Mouse (Mus musculus): ENCODE measurements around the gene Eva1b. TPM values are rescaled to one million over a fixed set of nuclear protein-coding genes. Genes with fewer than 3 reads are reported as not detected.

The Eva1b gene
- 151 TPM in 2 replicates for polyA plus RNA-seq (2015; fragmentation: Nextera tagmentation; extraction: Ambion mirVana)

DNA sequence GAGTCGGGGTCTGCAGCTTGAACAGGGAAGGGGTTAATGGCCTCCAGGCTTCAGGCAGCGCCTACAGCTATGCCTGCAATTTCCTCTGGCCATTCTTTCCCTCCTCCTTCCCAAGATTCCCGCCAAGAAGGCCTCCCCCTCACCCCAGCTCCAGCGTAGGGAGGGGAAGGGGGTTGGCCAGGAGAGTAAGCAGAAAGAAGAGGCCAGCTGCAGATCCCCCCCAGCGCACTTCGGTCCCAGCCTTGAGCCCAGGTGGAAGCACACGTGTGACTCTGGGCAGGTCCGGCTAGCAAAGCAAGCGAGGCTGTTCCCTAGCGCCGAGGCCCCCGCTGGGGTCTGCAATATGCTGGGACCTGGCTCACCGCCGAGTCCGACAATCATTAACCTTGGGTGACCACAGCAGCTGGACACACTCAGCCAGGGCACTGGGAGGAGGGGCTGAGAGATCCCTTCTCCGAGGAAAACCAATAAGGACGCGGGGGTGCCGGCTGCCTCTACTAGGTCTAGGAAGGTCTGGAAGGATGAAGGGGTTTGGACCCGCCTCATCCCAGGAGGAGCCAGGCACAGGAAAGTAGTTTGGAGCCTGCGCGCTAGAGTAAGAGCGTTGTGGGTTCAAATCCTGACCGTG lies at the start of gene Eva1b:
Gene Eva1b (plus strand): TSS at position 212 of the 628 bp plus-strand sequence.
- TF ChIP-seq EP300 (IDR thresholded peaks at IDR 0.05) (no peak), CTCF (IDR thresholded peaks at IDR 0.05) (no peak)
- peaks cover 22% of the 10 kb centered on the region; the same call in 1 of the 2 replicates for H3K4me1 ChIP-seq (ENCODE audit: insufficient read depth, low read depth, low read length)

DNA sequence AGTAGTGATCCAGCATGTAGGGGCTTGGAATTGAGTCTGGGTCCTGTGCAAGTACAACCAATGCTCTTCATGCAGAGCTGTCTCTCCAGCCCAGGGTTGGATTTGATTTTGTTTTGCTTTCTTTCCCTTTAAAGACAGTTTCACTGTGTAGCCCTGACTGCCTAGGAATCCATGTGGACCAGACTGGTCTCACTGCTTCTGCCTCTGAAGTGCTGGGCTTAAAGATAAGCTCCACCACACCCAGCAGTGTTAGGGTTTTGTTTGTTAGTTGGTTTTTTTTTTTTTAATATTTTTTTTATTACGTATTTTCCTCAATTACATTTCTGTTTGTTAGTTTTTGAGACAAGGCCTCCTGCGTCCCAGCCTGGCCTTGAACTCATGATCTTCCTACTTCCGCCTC lies 48.2 kb upstream of the Eva1b start:
- no peaks in the 10 kb centered on the region for H3K36me3 ChIP-seq (ENCODE audit: insufficient read depth, low read length)
- TF ChIP-seq CTCF (IDR thresholded peaks at IDR 0.05), result no peak
- no peak for TF ChIP-seq EP300 (IDR thresholded peaks at IDR 0.05)
- H3K27me3 ChIP-seq (replicated peaks; ENCODE audit: insufficient read depth, low read length), result no peaks in the 10 kb centered on the region
- H3K9me3 ChIP-seq (ENCODE audit: low read length), result no peaks in the 10 kb centered on the region
- peaks cover 22% of the 10 kb centered on the region for H3K4me1 ChIP-seq (ENCODE audit: insufficient read depth, low read depth, low read length)
- H3K4me3 ChIP-seq (ENCODE audit: low read depth, low read length), result no peak overlapping the region
- DNase-seq (ENCODE audit: low spot score) (no peak), ATAC-seq (no peak)
- H3K27ac ChIP-seq (ENCODE audit: low read length), result peak overlapping the region; percentile 74
- 79% methylated on average over 3 of the region's 3 CpGs for WGBS
- H3K9ac ChIP-seq (replicated peaks; ENCODE audit: low read depth), result no peak overlapping the region
- no peak overlapping the region for H3K4me2 ChIP-seq (replicated peaks; ENCODE audit: low read depth, low read length)

More for the DNA sequence above, at the start of gene Eva1b:
- peak; percentile 94 for DNase-seq (ENCODE audit: low spot score)
- 6% methylated on average over 23 of the region's 24 CpGs for WGBS
- ATAC-seq, result peak; percentile 79
- H3K9me3 ChIP-seq (ENCODE audit: low read length), result no peaks in the 10 kb centered on the region
- H3K4me3 ChIP-seq (ENCODE audit: low read depth, low read length), result peak within 1 kb of the TSS; percentile 57
- no peaks in the 10 kb centered on the region for H3K27me3 ChIP-seq (replicated peaks; ENCODE audit: insufficient read depth, low read length)
- H3K27ac ChIP-seq (ENCODE audit: low read length), result peak within 1 kb of the TSS; percentile 93
- H3K9ac ChIP-seq (replicated peaks; ENCODE audit: low read depth), result peak within 1 kb of the TSS; percentile 67
- 0 out of 2 replicates have a peak, but pooled peaks cover 3% of the 10 kb centered on the region for H3K36me3 ChIP-seq (ENCODE audit: insufficient read depth, low read length)
- H3K4me2 ChIP-seq (replicated peaks; ENCODE audit: low read depth, low read length), result peak within 1 kb of the TSS; percentile 78

DNA sequence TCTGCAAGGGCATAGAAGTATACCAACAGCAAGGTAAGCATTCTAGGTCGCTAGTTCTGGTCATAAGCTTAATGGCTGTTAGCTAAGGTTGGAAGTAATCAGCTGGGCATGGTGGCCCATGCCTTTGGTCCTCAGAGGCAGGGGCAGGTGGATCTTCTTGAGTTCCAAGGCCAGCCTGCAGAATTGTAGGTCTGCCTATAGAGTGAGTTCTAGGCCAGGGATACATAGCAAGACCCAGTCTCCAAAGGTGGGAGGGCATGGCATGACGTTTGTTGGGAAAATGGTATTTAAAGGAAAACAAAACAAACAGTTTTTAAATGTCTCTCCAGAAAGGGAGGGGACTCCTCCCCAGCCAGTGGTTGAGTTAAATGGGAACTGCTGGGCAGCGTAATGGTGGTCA lies 46.8 kb upstream of the Eva1b start:
- no peaks in the 10 kb centered on the region for H3K9me3 ChIP-seq (ENCODE audit: low read length)
- no peak for ATAC-seq
- TF ChIP-seq EP300 (IDR thresholded peaks at IDR 0.05) (no peak), CTCF (IDR thresholded peaks at IDR 0.05) (no peak)
- H3K27me3 ChIP-seq (replicated peaks; ENCODE audit: insufficient read depth, low read length), result no peaks in the 10 kb centered on the region
- H3K27ac ChIP-seq (ENCODE audit: low read length), result no peak overlapping the region
- WGBS, result 78% methylated on average over 3 of the region's 3 CpGs
- H3K4me2 ChIP-seq (replicated peaks; ENCODE audit: low read depth, low read length), result no peak overlapping the region
- no peaks in the 10 kb centered on the region for H3K36me3 ChIP-seq (ENCODE audit: insufficient read depth, low read length)
- peaks cover 34% of the 10 kb centered on the region for H3K4me1 ChIP-seq (ENCODE audit: insufficient read depth, low read depth, low read length)
- H3K9ac ChIP-seq (replicated peaks; ENCODE audit: low read depth), result no peak overlapping the region
- no peak overlapping the region for H3K4me3 ChIP-seq (ENCODE audit: low read depth, low read length)
- no peak for DNase-seq (ENCODE audit: low spot score)

DNA sequence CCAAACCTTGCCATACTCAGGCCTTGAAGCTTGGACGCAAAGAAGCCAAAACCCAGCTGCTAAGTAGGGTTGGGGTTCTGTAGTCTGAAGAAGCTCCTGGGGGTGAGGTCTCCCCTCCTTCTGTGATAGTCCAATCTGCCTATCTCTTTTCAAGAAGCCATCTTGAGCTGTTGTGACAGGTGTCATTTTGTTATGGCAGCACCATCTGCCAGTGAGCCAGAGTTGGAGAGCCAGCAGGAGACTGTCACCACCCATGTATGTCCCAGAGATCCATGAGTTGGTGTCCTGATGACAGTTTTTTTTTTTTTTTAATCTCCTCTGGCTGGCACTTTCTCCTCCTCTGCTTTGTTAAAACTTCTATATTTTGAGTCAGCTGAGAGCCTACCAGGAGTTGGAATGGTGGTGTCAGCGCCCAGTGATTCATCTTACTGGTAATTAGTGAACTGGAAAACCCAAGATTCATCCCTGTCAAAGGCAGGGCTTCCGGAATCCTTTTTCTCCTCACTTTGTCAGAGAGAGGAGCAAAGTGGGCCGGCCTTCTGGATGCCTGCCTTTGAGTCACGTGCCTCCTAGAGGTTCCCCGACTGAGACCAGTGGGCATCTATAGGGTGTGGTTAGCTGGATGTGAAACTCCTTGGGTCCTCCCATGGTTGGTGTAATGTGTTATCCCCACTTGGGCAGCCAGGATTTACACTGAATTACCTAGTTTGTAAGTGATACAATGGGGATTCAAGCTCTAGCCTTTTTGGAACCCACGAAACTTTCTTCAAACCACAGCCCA lies 45.3 kb upstream of the Eva1b start:
- Histone ChIP-seq H3K4me3 (ENCODE audit: low read depth, low read length) (no peak overlapping the region), H3K27ac (ENCODE audit: low read length) (peak overlapping the region; percentile 97), H3K9me3 (ENCODE audit: low read length) (no peaks in the 10 kb centered on the region), H3K27me3 (replicated peaks; ENCODE audit: insufficient read depth, low read length) (no peaks in the 10 kb centered on the region), H3K36me3 (ENCODE audit: insufficient read depth, low read length) (no peaks in the 10 kb centered on the region), H3K4me2 (replicated peaks; ENCODE audit: low read depth, low read length) (peak overlapping the region; percentile 71), H3K4me1 (ENCODE audit: insufficient read depth, low read depth, low read length) (peaks cover 38% of the 10 kb centered on the region), H3K9ac (replicated peaks; ENCODE audit: low read depth) (no peak overlapping the region)
- peak; percentile 74 for DNase-seq (ENCODE audit: low spot score)
- TF ChIP-seq EP300 (IDR thresholded peaks at IDR 0.05) (no peak), CTCF (IDR thresholded peaks at IDR 0.05) (no peak)
- ATAC-seq, result no peak
- 44% methylated on average over 7 of the region's 7 CpGs for WGBS

DNA sequence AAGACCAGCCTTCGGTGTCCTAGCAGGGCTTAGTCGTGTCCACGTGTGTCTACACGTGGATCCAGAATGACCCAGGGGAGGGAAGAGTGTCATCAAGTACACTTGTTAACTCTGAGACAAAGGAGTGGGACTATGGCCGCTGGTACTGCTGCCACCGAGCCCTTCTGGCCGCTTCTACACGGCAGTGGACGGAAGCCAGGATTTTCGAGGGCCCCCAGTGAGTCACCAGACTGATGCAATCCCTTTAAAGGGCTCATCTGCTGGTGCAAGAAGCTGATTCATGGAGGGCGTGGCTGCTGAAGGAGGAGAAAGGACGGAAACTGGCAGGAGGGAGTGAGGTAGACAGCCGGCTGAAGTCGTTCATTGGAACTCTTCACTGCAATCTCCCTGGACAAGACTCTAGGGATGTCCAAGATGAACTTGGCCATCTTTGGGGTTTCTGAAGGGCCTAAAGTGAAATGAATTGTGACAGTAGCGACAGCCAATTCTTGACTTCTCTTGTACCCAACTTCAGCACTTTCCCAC lies 44.4 kb upstream of the Eva1b start:
- Histone ChIP-seq H3K27ac (ENCODE audit: low read length) (peak overlapping the region; percentile 97), H3K4me1 (ENCODE audit: insufficient read depth, low read depth, low read length) (peaks cover 38% of the 10 kb centered on the region), H3K4me2 (replicated peaks; ENCODE audit: low read depth, low read length) (peak overlapping the region; percentile 71), H3K9ac (replicated peaks; ENCODE audit: low read depth) (peak overlapping the region; percentile 44), H3K36me3 (ENCODE audit: insufficient read depth, low read length) (no peaks in the 10 kb centered on the region), H3K9me3 (ENCODE audit: low read length) (no peaks in the 10 kb centered on the region), H3K27me3 (replicated peaks; ENCODE audit: insufficient read depth, low read length) (no peaks in the 10 kb centered on the region), H3K4me3 (ENCODE audit: low read depth, low read length) (peak overlapping the region; percentile 93)
- whole genome bisulfite sequencing, result 1% methylated on average over 15 of the region's 15 CpGs
- ATAC-seq (peak; percentile 88), DNase-seq (ENCODE audit: low spot score) (peak; percentile 99)
- TF ChIP-seq CTCF (IDR thresholded peaks at IDR 0.05), result peak; percentile 11; the same call in 1 of the 2 replicates
- TF ChIP-seq EP300 (IDR thresholded peaks at IDR 0.05), result peak; percentile 96

DNA sequence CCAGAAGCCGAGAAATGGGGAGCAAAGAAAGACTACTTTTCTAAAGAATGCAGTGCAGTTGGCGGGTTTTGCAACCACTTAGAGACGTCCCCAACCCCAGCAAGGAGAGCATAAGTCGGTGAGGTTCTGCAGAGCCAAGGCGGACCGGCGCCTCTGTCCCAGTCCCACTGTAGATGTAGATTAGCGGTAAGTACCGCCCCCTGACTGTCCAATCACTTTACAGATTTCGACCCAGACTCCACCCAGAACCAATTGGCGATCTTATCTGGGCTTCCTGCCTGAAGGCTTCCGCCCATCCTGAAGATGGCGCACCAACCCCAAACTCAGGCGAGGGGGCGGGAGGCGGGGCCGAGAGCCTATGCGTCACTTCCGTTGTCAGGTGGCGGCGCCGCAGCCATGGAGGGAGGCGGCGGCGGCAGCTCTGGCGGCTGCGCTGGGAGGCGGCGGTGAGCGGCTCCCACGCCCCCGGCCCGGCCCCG lies 43.9 kb upstream of the Eva1b start, which contains the start of gene Stk40:
Gene Stk40 (plus strand): TSS at position 368 of the 479 bp plus-strand sequence.
- TF ChIP-seq CTCF (IDR thresholded peaks at IDR 0.05) (peak; percentile 79), EP300 (IDR thresholded peaks at IDR 0.05) (peak; percentile 45; the same call in 1 of the 2 replicates)
- WGBS, result 1% methylated on average over 31 of the region's 34 CpGs
- H3K4me1 ChIP-seq (ENCODE audit: insufficient read depth, low read depth, low read length), result peaks cover 39% of the 10 kb centered on the region

More for the DNA sequence above, 43.9 kb upstream of the Eva1b start, which contains the start of gene Stk40:
- Histone ChIP-seq H3K9ac (replicated peaks; ENCODE audit: low read depth) (peak within 1 kb of the TSS; percentile 87), H3K36me3 (ENCODE audit: insufficient read depth, low read length) (no peaks in the 10 kb centered on the region), H3K27ac (ENCODE audit: low read length) (peak within 1 kb of the TSS; percentile 97), H3K9me3 (ENCODE audit: low read length) (no peaks in the 10 kb centered on the region), H3K4me2 (replicated peaks; ENCODE audit: low read depth, low read length) (peak within 1 kb of the TSS; percentile 71), H3K27me3 (replicated peaks; ENCODE audit: insufficient read depth, low read length) (no peaks in the 10 kb centered on the region), H3K4me3 (ENCODE audit: low read depth, low read length) (peak within 1 kb of the TSS; percentile 93)
- DNase-seq (ENCODE audit: low spot score) (peak; percentile 99), ATAC-seq (peak; percentile 94)

All from lung, postnatal 0 days (tissue).